Mouse (Mus musculus) frontal cortex, adult (tissue): ENCODE measurements around the gene Fam184a.
A peak's percentile ranks its signal among the peaks of the same experiment; 100 is the strongest.

Source experiments
- ATAC-seq: cut with Nextera tagmentation; 2 replicates; pipeline ENCODE4 v1.9.2; 2017; ENCODE audit warnings: mild to moderate bottlenecking, moderate library complexity, mixed read lengths; ENCODE audit not compliant: low TSS enrichment

Fam184a gene

DNA sequence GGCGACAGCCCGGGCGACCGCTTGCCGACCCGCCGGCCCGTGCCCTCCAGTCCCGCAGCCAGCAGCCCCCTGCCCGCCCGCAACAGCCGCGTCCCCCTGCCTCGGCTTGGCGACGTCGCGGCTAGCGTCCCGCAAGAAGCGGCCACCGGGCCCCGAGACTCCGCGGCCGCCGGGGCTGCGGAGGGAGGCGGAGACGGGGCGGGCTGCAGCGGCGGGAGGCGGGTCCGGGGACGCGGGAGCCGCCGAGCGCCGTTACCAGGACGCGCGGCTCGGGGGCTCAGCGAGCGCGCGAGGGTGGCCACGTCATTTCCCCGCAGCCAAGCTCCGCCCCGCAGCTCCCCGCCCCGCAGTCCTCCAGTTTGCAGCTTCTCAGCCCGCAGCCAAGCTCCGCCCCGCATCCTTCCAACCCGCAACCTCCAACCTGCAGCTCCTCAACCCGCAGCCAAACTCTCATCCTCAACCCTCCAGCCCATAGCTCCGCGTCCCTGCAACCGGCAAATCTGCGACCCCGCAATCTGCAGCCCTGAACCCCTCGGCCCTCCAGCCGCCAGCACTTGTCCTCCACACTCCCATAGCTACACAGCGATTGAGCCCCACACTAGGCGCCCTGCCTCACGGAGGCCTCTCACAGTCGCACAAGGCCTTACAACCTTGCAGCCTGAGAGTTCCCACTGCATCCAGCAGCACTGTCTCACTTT lies at the start of gene Fam184a:
Fam184a (minus strand) TSS at position 169 of the 698 bp plus-strand sequence.
- ATAC-seq: peak; percentile 93

DNA sequence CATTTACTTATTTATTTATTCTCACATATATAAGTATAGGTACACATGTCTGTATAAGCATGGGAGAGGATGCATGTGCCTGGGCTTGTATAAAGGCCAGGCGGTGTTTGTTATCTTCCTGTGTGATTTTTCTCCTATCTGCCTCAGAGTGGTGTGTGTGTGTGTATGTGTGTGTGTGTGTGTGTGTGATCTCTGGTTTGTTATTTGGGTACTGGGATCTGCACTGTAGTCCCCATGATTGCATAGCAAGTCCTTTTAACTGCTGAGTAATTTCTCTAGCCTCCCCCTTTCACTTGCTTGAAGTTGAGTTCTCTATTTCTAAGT lies 45.3 kb upstream of the Fam184a start:
- ATAC-seq: no peak

DNA sequence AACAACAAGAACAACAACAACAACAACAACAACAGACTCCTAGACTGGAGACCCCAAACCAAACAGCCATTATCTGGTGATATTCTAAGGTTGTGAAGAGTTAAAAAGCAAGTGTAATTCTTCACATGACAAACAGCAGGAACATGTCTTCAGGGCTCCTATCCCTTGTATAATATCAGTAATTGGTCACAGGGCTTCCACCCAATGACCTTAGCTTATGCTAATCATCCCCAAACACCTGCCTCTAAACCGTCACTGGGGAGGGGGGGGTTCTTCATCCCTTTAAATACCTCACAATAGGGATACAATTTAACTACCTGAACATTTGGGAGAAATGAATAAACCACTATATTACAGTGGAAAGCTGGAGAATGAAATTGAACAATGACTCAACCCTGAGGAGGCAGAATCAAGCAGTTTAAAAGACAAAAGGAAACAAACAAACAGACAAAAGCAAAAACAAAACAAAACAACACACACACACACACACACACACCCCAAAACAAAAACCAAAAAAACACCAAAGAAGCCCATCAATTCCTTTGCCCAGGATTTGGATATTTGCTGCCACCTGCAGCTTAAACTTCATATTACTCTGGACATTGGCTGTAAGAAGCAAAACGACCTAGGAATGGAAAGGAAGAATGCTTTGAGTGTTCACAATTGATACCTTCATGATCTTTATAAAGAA lies 44.8 kb upstream of the Fam184a start:
- ATAC-seq: peak; percentile 83

DNA sequence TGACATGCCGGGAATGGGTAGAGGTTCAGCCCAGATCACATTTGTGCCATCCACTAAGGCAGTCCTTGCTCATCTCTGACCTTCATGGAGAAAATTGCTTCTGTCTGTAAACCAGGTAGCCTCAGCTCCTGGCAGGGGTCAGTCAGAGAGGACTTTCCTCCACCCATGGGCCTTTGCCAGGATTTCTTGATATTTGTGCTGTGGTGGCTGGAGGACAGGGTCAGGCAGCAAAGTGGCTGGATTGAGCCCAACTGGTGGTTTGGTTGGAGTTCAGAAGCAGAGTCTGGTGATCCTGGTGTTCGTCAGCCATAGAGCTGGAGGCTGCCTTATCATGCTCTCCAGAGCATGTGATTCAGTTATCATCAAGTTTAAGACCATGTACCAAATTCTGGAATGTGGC lies 40.4 kb upstream of the Fam184a start:
- ATAC-seq: no peak

DNA sequence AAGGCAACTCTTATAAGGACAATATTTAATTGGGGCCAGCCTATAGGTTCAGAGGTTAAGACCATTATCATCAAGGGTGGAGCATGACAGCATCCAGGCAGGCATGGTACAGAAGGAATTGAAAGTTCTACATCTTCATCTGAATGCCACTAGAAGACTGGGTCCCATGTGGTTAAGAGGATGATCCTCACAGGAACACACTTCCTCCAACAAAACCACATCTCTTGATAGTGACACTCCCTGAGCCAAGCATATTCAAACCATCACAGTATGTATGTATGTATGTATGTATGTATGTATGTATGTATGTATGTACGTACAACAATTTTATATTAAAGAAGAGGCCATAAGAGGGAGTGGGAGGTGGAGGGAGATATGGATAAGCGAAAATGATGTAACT lies 25.7 kb upstream of the Fam184a start:
- no peak for ATAC-seq

DNA sequence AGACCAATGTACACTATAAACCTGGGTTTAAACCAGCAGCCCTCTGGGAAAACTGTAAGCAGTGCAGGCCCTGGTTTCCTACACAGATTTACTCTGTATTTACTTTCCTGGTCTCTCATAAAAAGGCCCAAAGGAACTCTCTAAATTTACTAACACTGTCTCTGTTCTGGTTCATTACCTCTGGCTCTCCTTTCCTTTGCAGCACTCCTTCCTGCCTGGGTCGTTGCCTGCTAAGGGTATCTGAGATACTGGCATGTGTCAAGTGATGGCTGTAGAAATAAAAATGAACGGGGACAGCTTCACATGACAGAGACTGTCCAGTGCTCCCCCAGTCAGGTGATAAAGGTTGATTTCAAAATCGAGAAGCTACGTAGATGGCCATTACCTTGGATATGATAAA lies 21.8 kb upstream of the Fam184a start:
- ATAC-seq: no peak

DNA sequence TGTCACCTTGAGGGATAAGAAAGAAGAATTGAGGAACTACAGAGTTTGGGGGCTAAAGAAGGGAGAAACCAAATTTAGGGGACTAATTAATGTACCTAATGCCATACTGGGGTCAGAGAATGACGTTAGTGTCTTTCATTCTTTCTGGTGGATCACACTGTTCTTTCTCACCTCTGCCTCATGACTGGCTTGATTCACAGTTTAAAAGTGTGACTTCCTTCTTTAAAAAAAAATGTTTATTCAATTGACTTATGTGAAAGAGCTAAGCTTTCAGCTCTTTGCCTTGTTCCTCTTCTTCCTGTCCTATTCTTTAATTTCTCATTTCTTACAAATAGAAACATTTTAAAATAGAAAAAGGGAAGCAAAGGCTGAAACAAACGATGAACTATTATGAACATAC lies 20.6 kb upstream of the Fam184a start:
- no peak for ATAC-seq

DNA sequence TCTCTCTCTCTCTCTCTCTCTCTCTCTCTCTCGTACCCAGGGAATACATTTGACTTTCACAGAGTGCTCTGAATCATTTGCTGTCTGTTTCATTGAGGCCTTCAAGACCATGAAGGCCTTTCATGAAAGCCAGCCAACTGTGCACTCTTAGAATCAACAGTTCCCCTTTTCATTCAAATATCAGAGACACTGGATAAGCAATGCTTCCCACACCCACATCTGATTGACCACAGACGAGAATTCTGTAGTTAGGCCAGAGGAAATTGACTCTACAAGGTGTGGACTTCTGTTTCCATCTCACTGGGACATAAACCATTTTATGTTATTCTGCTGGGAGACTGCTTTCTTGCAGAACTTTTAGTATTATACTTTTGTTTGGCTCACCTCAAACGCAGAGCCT lies 17.8 kb upstream of the Fam184a start:
- no peak for ATAC-seq

DNA sequence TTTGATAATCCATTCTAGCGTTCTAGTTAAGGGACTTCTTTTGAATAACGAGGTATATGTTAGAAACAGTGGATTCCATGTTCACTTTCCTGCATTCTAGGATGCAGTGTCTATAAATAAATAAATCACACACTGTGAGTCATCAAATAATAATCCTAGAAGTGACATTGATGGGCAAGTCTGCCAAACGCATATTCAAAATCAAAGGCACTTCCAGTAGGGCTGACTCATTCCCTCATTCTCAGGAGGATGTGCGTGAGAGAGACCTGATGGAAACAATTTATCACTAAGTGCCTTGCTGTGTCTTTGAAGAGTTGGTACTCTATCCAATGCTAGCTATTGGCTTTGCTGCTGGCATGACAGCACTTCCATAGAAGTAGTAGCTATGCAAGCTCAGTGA lies 14.5 kb upstream of the Fam184a start:
- ATAC-seq: no peak

DNA sequence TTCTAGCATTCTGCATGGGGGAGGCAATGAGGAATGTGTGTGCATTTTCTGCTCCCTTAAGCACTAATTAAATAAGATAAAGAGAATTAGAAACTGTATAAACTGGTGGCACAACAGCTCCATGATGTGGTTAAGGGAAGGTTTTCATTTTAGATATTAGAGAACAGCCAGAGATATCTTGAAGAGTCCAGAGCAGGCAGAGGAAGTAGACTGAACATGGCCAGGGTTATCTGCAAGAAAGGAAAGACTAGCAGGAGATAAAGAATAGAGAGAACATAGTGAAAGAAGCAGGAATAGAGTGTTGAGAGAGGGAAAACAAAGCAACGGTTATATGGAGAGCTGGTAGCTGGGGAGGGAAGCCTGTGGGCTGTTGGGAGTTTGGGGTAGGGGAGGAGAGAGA lies 1.8 kb upstream of the Fam184a start:
- no peak for ATAC-seq

DNA sequence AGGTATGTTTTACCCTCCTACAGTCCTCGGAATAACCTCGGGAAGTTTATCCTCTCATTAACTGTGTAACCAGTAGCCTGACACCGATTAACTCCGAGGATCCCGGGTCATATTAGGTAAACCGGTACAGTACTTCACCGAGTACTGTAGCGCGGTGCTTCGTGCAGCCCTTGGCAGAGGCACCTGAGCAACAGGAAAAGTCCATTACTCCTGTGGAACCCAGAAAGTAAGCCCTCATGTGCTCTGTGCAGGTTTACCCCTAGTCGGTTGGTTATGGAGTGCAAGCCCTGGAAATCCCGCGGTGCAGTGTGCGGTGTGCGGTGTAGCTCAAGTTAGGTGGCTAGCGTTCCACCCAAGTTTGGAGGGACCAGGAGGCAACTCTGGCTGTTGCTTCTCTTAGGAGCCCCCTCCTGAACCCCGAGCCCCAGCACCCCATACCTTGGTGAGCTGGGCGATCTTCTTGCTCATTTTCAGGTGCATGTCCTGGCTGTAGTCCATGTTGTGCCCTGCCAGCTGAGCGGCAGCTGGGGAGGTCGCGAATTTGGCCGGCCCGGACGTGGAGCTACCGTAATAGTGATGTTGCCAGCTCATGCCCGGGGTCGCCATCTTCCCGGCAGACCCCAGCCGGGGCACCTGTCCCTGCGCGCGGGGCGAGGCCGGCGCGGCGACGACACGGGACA lies 508 bp downstream of the Fam184a start:
- ATAC-seq: peak; percentile 35

DNA sequence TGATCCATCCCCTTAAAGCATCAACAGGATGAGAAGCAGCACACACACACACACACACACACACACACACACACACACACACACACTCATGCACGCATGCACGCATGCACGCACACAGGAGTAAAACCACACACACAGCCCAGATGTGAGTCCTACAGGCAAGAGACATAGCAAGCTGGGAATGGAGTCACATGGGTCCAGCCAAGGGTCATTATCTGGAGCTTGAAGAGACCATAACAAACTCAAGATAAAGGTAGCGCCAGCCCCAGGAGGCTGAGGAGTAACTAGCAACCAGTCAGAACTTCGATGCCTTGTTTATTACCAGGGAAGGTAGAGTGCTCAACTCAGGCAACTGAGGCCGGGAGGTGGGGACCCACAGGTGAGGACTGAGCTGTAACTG lies 4.9 kb downstream of the Fam184a start:
- no peak for ATAC-seq

DNA sequence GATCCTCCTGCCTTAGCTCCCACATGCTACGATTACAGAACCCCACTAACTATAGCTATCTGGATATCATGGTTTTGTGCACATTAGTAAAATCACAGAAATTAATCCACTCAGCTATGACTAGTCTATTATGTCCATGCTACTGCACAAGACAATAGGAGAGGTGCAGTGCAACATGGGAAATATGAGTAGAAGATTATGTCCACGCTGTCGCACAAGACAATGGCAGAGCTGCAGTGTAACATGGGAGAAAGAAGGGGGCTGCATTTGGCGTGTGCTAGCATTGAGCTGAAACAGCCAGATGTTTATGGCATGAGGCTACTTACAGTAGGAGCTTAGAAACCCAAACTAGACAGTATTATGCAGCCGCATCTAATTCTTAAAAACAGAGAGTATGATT lies 8.0 kb downstream of the Fam184a start:
- ATAC-seq: no peak

DNA sequence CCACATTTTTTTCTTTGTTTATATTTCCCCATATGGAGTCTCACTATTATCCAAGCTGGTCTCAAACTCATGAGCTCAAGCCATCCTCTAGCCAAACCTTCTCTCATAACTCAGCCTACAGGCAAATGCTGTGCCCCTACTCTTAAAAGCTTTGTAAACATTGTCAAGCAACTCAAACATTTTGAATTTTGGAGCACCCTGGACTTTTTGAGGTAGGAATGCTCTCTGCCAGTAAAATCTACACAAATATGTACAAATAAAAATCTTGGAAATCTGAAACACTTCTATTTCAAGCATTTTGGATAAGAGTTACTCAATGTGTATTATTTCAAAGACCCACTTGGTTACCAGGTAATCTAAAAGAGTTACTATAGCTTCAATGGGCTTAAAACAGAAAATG lies 10.9 kb downstream of the Fam184a start:
- no peak for ATAC-seq

DNA sequence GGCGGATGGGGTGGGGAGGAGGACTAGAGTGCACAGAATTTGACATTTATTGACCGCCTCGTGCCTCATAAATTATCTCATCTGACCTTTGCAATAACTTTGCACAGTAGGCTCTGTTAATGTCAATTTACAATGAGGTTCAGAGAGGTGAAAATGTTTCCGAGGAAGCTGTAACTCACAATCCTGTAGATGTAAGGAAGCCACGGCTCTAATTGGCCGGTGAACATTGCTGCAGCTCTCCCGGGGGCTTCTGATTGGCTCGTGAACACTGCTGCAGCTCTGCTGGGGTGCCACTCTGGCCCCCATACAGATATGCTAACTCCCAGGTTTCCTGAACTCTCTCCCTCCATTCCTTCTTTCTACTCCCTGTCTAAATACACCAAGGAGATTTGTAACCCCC lies 12.1 kb downstream of the Fam184a start:
- peak; percentile 39; the same call in 1 of the 2 replicates for ATAC-seq

DNA sequence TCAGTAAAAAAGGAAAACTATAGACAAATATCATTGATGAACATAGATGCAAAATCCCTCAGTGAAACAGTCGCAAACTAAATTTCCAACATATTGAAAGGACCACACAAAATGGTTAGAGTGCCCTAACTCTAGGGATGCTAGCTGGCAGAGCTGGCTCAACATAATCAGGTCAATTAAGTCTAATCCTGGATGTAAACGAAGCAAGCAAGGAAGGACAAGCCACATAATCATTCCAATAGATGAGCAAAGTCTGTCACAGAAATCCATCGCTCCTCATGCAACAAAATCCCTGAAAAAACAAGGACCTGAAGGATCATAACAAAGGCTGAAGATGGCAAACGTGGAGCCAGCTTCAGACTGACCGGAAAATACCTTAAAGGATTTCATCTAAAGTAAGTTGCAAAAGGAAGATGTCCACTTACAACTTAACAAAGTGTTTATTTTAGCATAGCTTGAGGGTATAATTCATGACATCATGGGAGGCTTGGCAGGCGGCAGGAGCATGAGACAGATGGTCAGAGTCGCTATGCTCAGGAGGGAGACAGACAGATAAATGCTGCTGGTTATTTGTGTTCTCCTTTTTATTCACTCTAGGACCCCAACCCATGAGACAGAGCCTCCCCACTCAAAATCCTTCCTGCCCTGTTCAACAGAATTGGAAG lies 15.6 kb downstream of the Fam184a start:
- peak; percentile 80 for ATAC-seq

DNA sequence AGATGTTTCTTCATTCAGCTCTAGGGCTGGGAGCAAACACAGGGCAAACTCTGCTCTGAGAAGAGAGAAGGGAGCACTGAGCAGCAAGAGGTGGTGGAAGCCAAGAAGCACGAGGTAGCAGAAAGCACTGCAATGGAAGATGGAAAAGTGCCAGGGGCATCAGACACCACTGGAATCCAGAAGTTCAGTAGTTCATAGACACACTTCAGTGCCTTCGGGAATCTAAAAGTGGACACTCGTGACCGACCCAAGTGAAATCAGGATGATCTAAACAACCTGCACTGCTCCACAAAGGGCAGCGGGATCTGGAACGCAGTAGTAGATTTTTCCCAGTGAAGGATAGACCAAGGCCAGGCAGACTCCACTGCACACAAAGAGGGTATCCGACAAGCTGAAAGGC lies 18.6 kb downstream of the Fam184a start:
- no peak for ATAC-seq

DNA sequence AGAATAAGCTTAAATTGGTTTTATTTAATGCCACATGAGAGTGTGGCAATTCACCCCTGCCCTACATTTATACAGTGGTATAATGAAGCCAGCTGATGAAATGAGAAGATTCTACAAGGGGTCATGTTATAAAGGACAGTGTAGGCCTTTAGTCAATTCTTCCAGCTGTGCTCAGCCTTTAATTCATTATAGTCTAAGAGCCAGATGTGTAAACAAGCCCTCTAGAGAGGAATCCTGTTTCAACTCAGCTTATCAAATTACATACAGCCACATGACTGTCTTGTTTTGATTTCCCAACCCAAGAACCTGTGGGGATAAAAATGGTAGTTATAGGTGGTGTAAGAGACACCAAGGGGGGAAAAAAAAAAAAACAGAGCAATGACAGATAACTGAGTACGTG lies 22.0 kb downstream of the Fam184a start:
- no peak for ATAC-seq

DNA sequence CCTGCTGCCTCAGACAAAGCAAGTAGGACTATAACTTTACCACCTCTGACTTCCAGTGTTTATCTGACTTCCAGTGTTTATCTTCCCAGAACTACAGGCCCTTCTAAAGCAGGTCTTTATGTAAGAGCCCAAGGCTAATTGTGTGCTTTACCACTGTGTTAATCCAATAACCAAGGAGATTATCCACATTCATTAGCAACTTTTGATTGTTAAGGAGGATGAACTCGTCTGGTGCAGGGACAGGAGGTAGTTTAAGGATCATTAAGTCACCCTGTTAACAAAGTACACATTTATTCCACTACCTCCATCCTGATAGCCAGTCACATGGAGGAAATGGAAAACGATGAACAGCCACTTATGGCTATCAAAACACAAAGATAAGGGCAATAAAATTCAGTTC lies 25.6 kb downstream of the Fam184a start:
- no peak for ATAC-seq

DNA sequence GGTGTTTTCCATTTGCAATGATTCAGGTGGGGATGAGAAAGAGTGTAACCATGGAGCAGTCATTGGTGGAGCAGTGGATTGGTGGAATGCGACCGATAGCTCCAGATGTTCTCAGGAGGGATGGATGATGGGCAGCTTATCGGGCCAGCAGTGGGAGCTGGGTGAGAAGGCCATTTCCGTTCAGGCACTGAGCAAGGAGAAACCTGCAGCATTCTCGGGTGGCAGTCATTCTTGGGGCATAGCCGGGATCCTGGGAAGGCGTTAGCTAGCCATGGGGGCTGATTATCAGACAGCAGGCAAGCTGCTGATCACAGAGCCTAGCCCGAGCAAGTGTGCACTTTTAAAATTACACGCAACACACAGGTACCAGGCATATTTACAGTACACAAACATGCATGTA lies 46.4 kb downstream of the Fam184a start:
- no peak for ATAC-seq

DNA sequence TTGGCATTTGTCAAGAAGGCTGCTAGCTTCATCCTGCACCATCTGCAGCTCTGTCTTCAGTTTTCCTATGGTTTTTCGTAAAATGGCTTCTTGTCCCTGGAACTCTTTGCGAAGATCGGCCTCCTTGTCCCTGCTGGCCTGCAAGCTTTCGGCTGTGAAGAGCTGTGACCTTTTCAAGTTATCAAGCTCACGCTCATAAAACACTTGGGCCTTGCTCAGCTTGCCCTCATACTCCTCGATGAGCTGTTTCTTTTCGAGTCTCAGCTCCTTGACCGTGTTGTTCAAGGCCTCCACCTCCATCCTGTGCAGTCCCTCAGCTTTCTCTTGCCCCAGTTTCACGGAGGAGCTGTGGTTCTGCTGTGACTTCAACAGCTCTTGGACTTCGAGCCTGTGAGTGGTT lies 52.4 kb downstream of the Fam184a start:
- ATAC-seq: no peak

DNA sequence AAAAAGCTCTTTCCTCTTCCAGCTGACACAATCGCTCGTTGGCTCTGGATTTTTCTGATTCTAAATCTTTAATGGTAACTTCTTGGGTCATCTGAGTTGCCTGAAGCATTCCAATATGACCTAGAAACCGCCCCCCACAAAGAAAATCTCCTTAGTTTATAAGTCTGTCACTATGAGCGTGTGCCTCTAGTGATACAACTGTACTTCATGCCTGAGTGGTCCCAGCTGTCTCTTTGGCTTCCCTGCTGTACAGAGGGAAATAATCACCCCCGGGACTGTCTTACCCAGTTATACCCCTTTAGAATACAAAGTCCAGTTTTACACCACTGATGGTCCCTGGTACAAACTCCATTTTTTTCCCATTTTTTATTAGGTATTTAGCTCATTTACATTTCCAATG lies 56.2 kb downstream of the Fam184a start:
- no peak for ATAC-seq

DNA sequence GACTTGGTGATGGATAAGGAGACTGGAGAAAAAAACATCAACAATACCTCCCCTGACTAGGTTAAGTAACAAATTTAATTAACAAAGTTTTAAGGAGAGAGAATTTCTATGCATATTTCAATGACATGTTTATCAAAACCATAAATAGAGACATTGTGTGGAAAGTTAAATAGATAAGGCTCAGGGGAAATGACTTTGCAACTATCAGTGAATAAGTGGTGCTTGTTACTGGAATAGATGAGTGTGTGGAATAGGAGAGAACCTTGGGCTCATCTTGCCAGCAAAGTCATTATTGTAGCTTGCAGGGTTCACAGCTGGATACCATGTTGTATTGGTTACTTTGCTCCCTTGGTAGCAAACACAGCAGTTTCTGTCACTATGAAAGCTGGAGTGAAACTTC lies 59.7 kb downstream of the Fam184a start:
- ATAC-seq: no peak
